Mouse (Mus musculus): Measurements from ENCODE around the gene Heatr9. TPM values are rescaled to one million over a fixed set of nuclear protein-coding genes. Genes with fewer than 3 reads are reported as not detected.

Heatr9 gene
- not detected in 2 replicates for polyA plus RNA-seq (2012; rRNA removed)

DNA sequence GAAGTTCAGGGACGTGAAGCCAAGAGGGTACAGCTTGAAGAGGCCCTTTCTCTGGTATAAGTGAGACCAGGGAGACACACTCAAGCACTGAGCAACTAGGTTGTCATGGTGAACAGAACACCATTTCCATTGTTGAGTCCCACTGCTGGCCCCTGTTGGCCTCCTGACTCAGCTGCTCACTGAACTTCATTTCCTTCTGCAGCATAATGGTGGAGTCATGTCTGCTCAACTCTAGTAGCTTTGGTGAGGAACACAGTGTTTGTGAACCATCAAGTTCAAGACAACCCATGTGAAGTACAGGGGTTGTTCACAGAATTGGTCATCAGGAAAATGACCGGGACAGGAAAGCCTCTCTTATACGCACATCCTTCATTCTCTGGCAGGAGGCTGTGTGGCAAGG lies at the start of gene Heatr9:
Gene Heatr9 (minus strand): TSS at position 101 of the 400 bp plus-strand sequence.
- Histone ChIP-seq H3K4me3 (ENCODE audit: low read depth, low read length) (no peak within 1 kb of the TSS), H3K4me1 (ENCODE audit: control insufficient read depth, insufficient read depth, insufficient read length, low read length) (no peaks in the 10 kb centered on the region), H3K27me3 (ENCODE audit: control insufficient read depth, insufficient read depth, low read length) (no peaks in the 10 kb centered on the region), H3K27ac (ENCODE audit: insufficient read depth, low read depth, low read length) (no peak within 1 kb of the TSS), H3K36me3 (ENCODE audit: control insufficient read depth, insufficient read depth, low read length) (no peaks in the 10 kb centered on the region)
- TF ChIP-seq POLR2A (IDR thresholded peaks at IDR 0.05; ENCODE audit: low read depth, low read length) (no peak), CTCF (IDR thresholded peaks at IDR 0.05; ENCODE audit: extremely low read depth, insufficient read length, insufficient replicate concordance, low read depth, low read length) (no peak)
- 89% methylated on average over 3 of the region's 3 CpGs for WGBS

DNA sequence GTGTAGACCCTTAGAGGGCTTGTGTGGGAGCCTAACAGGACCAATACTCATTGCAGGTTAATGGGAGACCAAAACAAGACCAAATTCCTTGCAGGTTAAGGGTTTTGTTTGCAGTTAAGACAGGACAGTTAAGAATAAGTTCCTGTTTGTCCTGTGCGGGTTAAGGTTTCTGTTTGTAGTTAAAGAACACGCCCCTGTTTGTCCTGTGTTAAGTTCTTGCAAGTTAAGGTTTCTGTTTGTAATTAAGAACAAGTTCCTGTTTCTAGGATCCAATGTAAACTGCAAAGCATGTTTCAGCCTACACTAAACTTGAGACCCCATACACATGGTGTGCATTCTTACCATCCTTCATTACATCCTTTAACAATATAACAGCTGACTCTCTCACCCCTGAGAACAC lies 48.2 kb upstream of the Heatr9 start:
- H3K4me1 ChIP-seq (ENCODE audit: control insufficient read depth, insufficient read depth, insufficient read length, low read length): peaks cover 10% of the 10 kb centered on the region; the same call in 1 of the 2 replicates
- WGBS: 22% methylated on average over 2 of the region's 2 CpGs
- H3K36me3 ChIP-seq (ENCODE audit: control insufficient read depth, insufficient read depth, low read length): no peaks in the 10 kb centered on the region
- peak overlapping the region; percentile 10 for H3K27ac ChIP-seq (ENCODE audit: insufficient read depth, low read depth, low read length)
- no peaks in the 10 kb centered on the region for H3K27me3 ChIP-seq (ENCODE audit: control insufficient read depth, insufficient read depth, low read length)
- no peak overlapping the region for H3K4me3 ChIP-seq (ENCODE audit: low read depth, low read length)
- TF ChIP-seq POLR2A (IDR thresholded peaks at IDR 0.05; ENCODE audit: low read depth, low read length) (no peak), CTCF (IDR thresholded peaks at IDR 0.05; ENCODE audit: extremely low read depth, insufficient read length, insufficient replicate concordance, low read depth, low read length) (no peak)

DNA sequence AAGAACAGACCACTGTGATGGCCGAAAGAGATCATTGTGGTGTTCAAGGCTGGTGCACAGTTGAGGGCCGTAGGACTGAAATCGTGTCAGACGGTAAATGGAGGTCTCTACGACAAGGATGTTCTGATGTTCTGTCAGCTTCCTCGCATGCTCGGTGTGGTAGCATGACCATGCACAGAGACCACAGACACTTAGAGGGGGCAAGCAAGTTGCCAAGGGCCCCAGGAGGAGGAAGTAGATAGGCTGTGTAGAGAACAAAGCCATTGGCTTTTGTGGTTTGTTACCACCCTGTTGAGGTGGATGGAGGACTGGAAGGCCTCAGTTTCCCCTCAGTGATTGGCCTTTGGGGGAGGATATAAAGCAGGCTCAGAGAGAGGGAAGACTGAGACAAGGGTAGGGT lies 47.3 kb upstream of the Heatr9 start:
- H3K27me3 ChIP-seq (ENCODE audit: control insufficient read depth, insufficient read depth, low read length): no peaks in the 10 kb centered on the region

DNA sequence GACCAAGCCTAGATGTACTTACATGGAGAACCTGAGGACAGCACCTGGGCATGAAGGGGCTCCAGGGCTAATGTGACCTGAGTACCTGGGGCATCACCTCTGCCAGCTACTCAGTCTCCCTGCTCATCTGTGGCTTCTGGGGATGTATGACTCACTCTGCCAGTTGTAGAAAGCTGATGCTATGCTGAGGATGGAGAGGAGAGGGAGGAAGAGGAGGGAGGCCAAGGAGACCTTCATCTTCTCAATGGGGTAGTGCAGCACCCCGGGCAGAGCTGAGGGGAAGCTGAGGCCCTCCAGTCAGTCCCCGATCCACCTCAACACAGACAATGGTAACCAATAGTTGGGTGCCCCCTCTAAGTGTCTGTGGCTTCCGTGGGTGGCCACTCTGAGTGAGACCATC lies 46.8 kb upstream of the Heatr9 start:
- 87% methylated on average over 3 of the region's 3 CpGs for WGBS
- Histone ChIP-seq H3K4me1 (ENCODE audit: control insufficient read depth, insufficient read depth, insufficient read length, low read length) (peaks cover 10% of the 10 kb centered on the region; the same call in 1 of the 2 replicates), H3K4me3 (ENCODE audit: low read depth, low read length) (no peak overlapping the region), H3K36me3 (ENCODE audit: control insufficient read depth, insufficient read depth, low read length) (no peaks in the 10 kb centered on the region), H3K27ac (ENCODE audit: insufficient read depth, low read depth, low read length) (no peak overlapping the region), H3K27me3 (ENCODE audit: control insufficient read depth, insufficient read depth, low read length) (no peaks in the 10 kb centered on the region)
- TF ChIP-seq POLR2A (IDR thresholded peaks at IDR 0.05; ENCODE audit: low read depth, low read length): no peak
- no peak for TF ChIP-seq CTCF (IDR thresholded peaks at IDR 0.05; ENCODE audit: extremely low read depth, insufficient read length, insufficient replicate concordance, low read depth, low read length)

More for the DNA sequence above, 47.3 kb upstream of the Heatr9 start:
- H3K4me1 ChIP-seq (ENCODE audit: control insufficient read depth, insufficient read depth, insufficient read length, low read length): peaks cover 10% of the 10 kb centered on the region; the same call in 1 of the 2 replicates
- WGBS: 93% methylated on average over 7 of the region's 7 CpGs
- TF ChIP-seq CTCF (IDR thresholded peaks at IDR 0.05; ENCODE audit: extremely low read depth, insufficient read length, insufficient replicate concordance, low read depth, low read length): no peak
- no peak for TF ChIP-seq POLR2A (IDR thresholded peaks at IDR 0.05; ENCODE audit: low read depth, low read length)
- no peak overlapping the region for H3K27ac ChIP-seq (ENCODE audit: insufficient read depth, low read depth, low read length)
- H3K4me3 ChIP-seq (ENCODE audit: low read depth, low read length): no peak overlapping the region
- no peaks in the 10 kb centered on the region for H3K36me3 ChIP-seq (ENCODE audit: control insufficient read depth, insufficient read depth, low read length)

DNA sequence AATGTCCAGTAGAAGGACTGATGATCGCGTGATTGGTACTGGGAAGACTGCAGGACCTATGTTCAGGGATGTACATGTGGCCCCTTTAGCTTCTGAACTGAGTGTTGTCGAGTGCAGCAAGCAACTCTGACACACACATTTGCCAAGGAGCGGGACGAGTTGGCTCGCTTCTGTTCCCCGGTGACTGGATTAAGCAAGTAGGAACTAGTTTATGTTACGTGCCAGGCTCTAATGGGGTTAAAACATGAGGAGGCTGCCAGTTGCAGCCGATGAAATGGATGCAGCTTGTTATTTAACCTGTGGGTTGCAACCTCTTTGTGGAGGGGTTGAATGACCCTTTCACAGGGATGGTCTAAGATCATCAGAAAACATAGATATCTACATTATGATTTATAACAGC lies 46.1 kb upstream of the Heatr9 start:
- 90% methylated on average over 9 of the region's 9 CpGs for WGBS
- H3K27ac ChIP-seq (ENCODE audit: insufficient read depth, low read depth, low read length): no peak overlapping the region
- H3K4me3 ChIP-seq (ENCODE audit: low read depth, low read length): no peak overlapping the region
- H3K36me3 ChIP-seq (ENCODE audit: control insufficient read depth, insufficient read depth, low read length): no peaks in the 10 kb centered on the region
- no peak for TF ChIP-seq CTCF (IDR thresholded peaks at IDR 0.05; ENCODE audit: extremely low read depth, insufficient read length, insufficient replicate concordance, low read depth, low read length)
- TF ChIP-seq POLR2A (IDR thresholded peaks at IDR 0.05; ENCODE audit: low read depth, low read length): no peak
- H3K4me1 ChIP-seq (ENCODE audit: control insufficient read depth, insufficient read depth, insufficient read length, low read length): peaks cover 10% of the 10 kb centered on the region; the same call in 1 of the 2 replicates
- no peaks in the 10 kb centered on the region for H3K27me3 ChIP-seq (ENCODE audit: control insufficient read depth, insufficient read depth, low read length)

DNA sequence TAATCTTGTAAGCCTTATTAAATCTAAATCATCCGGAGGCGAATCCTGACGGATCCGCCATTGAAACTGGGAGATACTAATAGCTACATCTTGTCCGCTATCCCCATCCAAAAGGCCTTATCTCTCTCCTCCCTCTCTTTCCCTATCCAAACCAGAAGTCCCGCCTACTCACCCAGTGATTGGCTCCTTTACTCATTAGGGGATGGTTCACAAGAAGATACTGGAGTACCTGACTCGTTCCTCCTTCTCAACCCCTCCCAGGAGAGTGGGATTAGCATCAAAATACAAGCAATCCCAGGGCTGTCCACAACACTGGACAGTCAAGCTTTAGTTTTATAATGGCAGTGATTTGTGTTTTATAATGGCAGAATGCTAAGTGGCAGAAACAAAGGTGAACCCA lies 45.3 kb upstream of the Heatr9 start:
- H3K27me3 ChIP-seq (ENCODE audit: control insufficient read depth, insufficient read depth, low read length): no peaks in the 10 kb centered on the region
- H3K4me3 ChIP-seq (ENCODE audit: low read depth, low read length): no peak overlapping the region
- no peak overlapping the region for H3K27ac ChIP-seq (ENCODE audit: insufficient read depth, low read depth, low read length)
- H3K36me3 ChIP-seq (ENCODE audit: control insufficient read depth, insufficient read depth, low read length): no peaks in the 10 kb centered on the region
- no peak for TF ChIP-seq CTCF (IDR thresholded peaks at IDR 0.05; ENCODE audit: extremely low read depth, insufficient read length, insufficient replicate concordance, low read depth, low read length)
- TF ChIP-seq POLR2A (IDR thresholded peaks at IDR 0.05; ENCODE audit: low read depth, low read length): no peak
- WGBS: 83% methylated on average over 7 of the region's 7 CpGs
- peaks cover 7% of the 10 kb centered on the region; the same call in 1 of the 2 replicates for H3K4me1 ChIP-seq (ENCODE audit: control insufficient read depth, insufficient read depth, insufficient read length, low read length)

DNA sequence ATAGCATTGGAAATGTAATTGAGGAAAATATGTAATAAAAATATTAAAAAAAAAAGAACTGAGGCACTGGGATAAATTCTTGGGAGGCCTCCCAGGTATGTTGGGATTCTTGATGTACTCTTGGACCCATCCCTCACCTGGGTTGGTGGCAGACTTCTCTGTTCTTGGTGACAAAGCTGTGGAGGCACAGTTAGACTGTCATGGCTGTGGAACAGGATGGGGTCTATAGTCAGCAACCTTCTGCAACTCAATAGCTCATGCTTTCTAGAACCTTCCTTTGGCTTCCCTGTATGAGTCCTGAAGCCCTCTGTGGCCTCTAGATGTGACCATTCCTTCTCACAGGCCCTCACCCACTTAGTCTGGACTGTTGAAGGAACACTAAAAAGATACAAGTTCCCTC lies 44.6 kb upstream of the Heatr9 start:
- Histone ChIP-seq H3K27ac (ENCODE audit: insufficient read depth, low read depth, low read length) (no peak overlapping the region), H3K36me3 (ENCODE audit: control insufficient read depth, insufficient read depth, low read length) (no peaks in the 10 kb centered on the region)

More for the DNA sequence above, 44.6 kb upstream of the Heatr9 start:
- H3K4me3 ChIP-seq (ENCODE audit: low read depth, low read length): no peak overlapping the region
- TF ChIP-seq POLR2A (IDR thresholded peaks at IDR 0.05; ENCODE audit: low read depth, low read length) (no peak), CTCF (IDR thresholded peaks at IDR 0.05; ENCODE audit: extremely low read depth, insufficient read length, insufficient replicate concordance, low read depth, low read length) (no peak)
- peaks cover 7% of the 10 kb centered on the region; the same call in 1 of the 2 replicates for H3K4me1 ChIP-seq (ENCODE audit: control insufficient read depth, insufficient read depth, insufficient read length, low read length)
- no peaks in the 10 kb centered on the region for H3K27me3 ChIP-seq (ENCODE audit: control insufficient read depth, insufficient read depth, low read length)

Measured in small intestine, adult 2 months (tissue).